Mouse (Mus musculus): ENCODE measurements around the gene Sall1. TPM values are rescaled to one million over a fixed set of nuclear protein-coding genes. Genes with fewer than 3 reads are reported as not detected.

Sall1 gene
- polyA plus RNA-seq (2014; fragmentation: Nextera tagmentation; extraction: Ambion mirVana): 0.52 and 0.62 TPM in 2 replicates

DNA sequence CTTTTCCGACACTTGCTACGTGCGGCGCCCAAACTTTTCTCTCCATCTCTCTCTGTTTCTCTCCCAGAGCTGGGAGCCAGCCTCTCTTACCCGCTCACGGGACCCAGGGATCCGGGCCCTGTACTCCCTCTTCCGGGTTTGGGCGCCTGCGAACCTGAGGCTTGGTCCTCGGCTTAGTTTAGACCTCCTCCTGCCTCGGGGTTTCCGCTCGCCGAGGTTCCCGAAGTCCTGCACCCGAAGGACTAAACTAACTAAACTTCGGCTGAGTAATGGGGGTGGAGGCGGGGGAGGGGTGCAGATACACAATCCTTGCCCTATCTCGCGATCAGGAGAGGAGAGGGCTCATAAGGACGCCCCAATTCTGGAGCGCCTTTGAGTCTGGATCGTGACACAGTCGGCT, at the start of gene Sall1:
Gene Sall1 (minus strand): TSS at position 223 of the 400 bp plus-strand sequence.
- peaks cover 38% of the 10 kb centered on the region for H3K27me3 ChIP-seq (ENCODE audit: control insufficient read depth, insufficient read depth, low read length)
- peaks cover 11% of the 10 kb centered on the region for H3K4me1 ChIP-seq (ENCODE audit: control insufficient read depth, insufficient read depth, low read length)
- H3K9ac ChIP-seq (replicated peaks; ENCODE audit: low read depth, low read length): 0 out of 2 replicates have a peak within 1 kb of the TSS, but pooled peaks have one; percentile 6
- WGBS: under 1% methylated on average over 25 of the region's 25 CpGs
- no peaks in the 10 kb centered on the region for H3K9me3 ChIP-seq (ENCODE audit: control insufficient read depth, low read depth, low read length)
- no peaks in the 10 kb centered on the region for H3K36me3 ChIP-seq (ENCODE audit: control insufficient read depth, insufficient read depth, low read length)
- ATAC-seq (ENCODE audit: insufficient number of reproducible peaks, insufficient read depth, low FRiP score, low read depth): no peak
- H3K4me3 ChIP-seq (ENCODE audit: low read depth, low read length): peak within 1 kb of the TSS; percentile 47
- peak within 1 kb of the TSS; percentile 86 for H3K4me2 ChIP-seq (replicated peaks; ENCODE audit: low read depth, low read length)
- H3K27ac ChIP-seq (ENCODE audit: low read length): no peak within 1 kb of the TSS; the same call in 1 of the 2 replicates

DNA sequence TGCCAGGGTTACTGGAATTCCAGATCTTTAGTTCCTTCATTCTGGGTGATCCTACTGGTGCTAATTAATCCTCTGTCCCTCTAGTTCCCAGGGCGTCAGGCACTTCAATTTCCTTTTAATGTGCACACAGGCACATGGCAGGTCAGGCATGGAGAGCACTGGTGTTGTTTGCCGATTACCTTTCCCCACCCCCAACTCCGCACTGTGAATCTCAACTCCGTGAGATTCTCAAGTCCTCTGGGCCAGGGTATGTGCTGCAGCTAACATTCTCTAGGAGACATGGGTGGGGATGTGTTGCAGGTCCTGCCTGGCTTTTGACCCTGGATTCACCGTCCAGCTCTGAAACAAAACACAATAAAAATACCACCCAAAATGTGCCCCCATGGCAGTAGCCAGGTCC, 46.0 kb upstream of the Sall1 start:
- H3K9me3 ChIP-seq (ENCODE audit: control insufficient read depth, low read depth, low read length): no peaks in the 10 kb centered on the region
- no peak overlapping the region for H3K27ac ChIP-seq (ENCODE audit: low read length)
- no peaks in the 10 kb centered on the region for H3K27me3 ChIP-seq (ENCODE audit: control insufficient read depth, insufficient read depth, low read length)
- no peaks in the 10 kb centered on the region for H3K4me1 ChIP-seq (ENCODE audit: control insufficient read depth, insufficient read depth, low read length)
- 33% methylated on average over 5 of the region's 5 CpGs for WGBS
- no peaks in the 10 kb centered on the region for H3K36me3 ChIP-seq (ENCODE audit: control insufficient read depth, insufficient read depth, low read length)
- ATAC-seq (ENCODE audit: insufficient number of reproducible peaks, insufficient read depth, low FRiP score, low read depth): no peak
- no peak overlapping the region for H3K9ac ChIP-seq (replicated peaks; ENCODE audit: low read depth, low read length)
- no peak overlapping the region for H3K4me3 ChIP-seq (ENCODE audit: low read depth, low read length)
- no peak overlapping the region for H3K4me2 ChIP-seq (replicated peaks; ENCODE audit: low read depth, low read length)

DNA sequence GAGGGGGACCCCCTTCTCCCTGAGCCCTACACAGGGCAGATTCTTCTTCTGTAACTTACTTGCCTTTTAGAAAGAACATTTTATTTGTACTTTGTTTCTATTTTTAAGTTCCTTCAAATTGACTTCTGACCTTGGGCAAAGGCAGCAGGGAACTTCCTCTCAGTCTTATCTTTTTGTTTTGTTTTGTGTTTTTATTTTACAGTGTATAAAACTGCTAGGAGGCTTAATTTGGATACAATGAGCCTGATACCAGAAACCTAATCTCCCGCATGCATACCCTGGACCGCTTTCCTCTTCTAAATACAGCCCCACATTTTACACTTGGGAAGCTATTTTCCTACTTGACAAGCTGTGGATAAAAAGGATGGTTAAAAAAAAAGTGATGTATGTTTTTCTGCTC, 35.2 kb upstream of the Sall1 start:
- H3K9ac ChIP-seq (replicated peaks; ENCODE audit: low read depth, low read length): no peak overlapping the region
- 85% methylated on average over 2 of the region's 2 CpGs for WGBS
- no peaks in the 10 kb centered on the region for H3K9me3 ChIP-seq (ENCODE audit: control insufficient read depth, low read depth, low read length)
- no peak overlapping the region for H3K4me3 ChIP-seq (ENCODE audit: low read depth, low read length)
- no peak overlapping the region for H3K4me2 ChIP-seq (replicated peaks; ENCODE audit: low read depth, low read length)
- H3K4me1 ChIP-seq (ENCODE audit: control insufficient read depth, insufficient read depth, low read length): no peaks in the 10 kb centered on the region
- no peaks in the 10 kb centered on the region for H3K36me3 ChIP-seq (ENCODE audit: control insufficient read depth, insufficient read depth, low read length)
- H3K27me3 ChIP-seq (ENCODE audit: control insufficient read depth, insufficient read depth, low read length): no peaks in the 10 kb centered on the region
- no peak overlapping the region for H3K27ac ChIP-seq (ENCODE audit: low read length)
- ATAC-seq (ENCODE audit: insufficient number of reproducible peaks, insufficient read depth, low FRiP score, low read depth): no peak

GRCm38 (mm10) chr8:89072968-89073382, 29.0 kb upstream of the Sall1 start:
- Histone ChIP-seq H3K4me3 (ENCODE audit: low read depth, low read length) (no peak overlapping the region), H3K9ac (replicated peaks; ENCODE audit: low read depth, low read length) (no peak overlapping the region), H3K36me3 (ENCODE audit: control insufficient read depth, insufficient read depth, low read length) (no peaks in the 10 kb centered on the region), H3K4me1 (ENCODE audit: control insufficient read depth, insufficient read depth, low read length) (0 out of 2 replicates have a peak, but pooled peaks cover 3% of the 10 kb centered on the region), H3K27ac (ENCODE audit: low read length) (no peak overlapping the region), H3K9me3 (ENCODE audit: control insufficient read depth, low read depth, low read length) (no peaks in the 10 kb centered on the region), H3K4me2 (replicated peaks; ENCODE audit: low read depth, low read length) (no peak overlapping the region), H3K27me3 (ENCODE audit: control insufficient read depth, insufficient read depth, low read length) (no peaks in the 10 kb centered on the region)
- WGBS: 11% methylated on average over 3 of the region's 3 CpGs
- no peak for ATAC-seq (ENCODE audit: insufficient number of reproducible peaks, insufficient read depth, low FRiP score, low read depth)

- H3K4me2 ChIP-seq (replicated peaks; ENCODE audit: low read depth, low read length): no peak overlapping the region
- WGBS: 76% methylated on average over 3 of the region's 3 CpGs
- no peak overlapping the region for H3K4me3 ChIP-seq (ENCODE audit: low read depth, low read length)
- no peaks in the 10 kb centered on the region for H3K4me1 ChIP-seq (ENCODE audit: control insufficient read depth, insufficient read depth, low read length)
- H3K27me3 ChIP-seq (ENCODE audit: control insufficient read depth, insufficient read depth, low read length): no peaks in the 10 kb centered on the region
- no peaks in the 10 kb centered on the region for H3K36me3 ChIP-seq (ENCODE audit: control insufficient read depth, insufficient read depth, low read length)
- H3K27ac ChIP-seq (ENCODE audit: low read length): no peak overlapping the region
- no peak for ATAC-seq (ENCODE audit: insufficient number of reproducible peaks, insufficient read depth, low FRiP score, low read depth)
- no peak overlapping the region for H3K9ac ChIP-seq (replicated peaks; ENCODE audit: low read depth, low read length)
- no peaks in the 10 kb centered on the region for H3K9me3 ChIP-seq (ENCODE audit: control insufficient read depth, low read depth, low read length)
Observed at GRCm38 (mm10) chr8:89067499-89067898, 23.5 kb upstream of the Sall1 start.

GRCm38 (mm10) chr8:89064042-89064441, 20.1 kb upstream of the Sall1 start:
- Histone ChIP-seq H3K27ac (ENCODE audit: low read length) (no peak overlapping the region), H3K9ac (replicated peaks; ENCODE audit: low read depth, low read length) (no peak overlapping the region), H3K4me1 (ENCODE audit: control insufficient read depth, insufficient read depth, low read length) (no peaks in the 10 kb centered on the region), H3K9me3 (ENCODE audit: control insufficient read depth, low read depth, low read length) (no peaks in the 10 kb centered on the region), H3K4me2 (replicated peaks; ENCODE audit: low read depth, low read length) (no peak overlapping the region), H3K27me3 (ENCODE audit: control insufficient read depth, insufficient read depth, low read length) (no peaks in the 10 kb centered on the region), H3K4me3 (ENCODE audit: low read depth, low read length) (no peak overlapping the region), H3K36me3 (ENCODE audit: control insufficient read depth, insufficient read depth, low read length) (no peaks in the 10 kb centered on the region)
- 58% methylated on average over 9 of the region's 9 CpGs for WGBS
- ATAC-seq (ENCODE audit: insufficient number of reproducible peaks, insufficient read depth, low FRiP score, low read depth): no peak

DNA sequence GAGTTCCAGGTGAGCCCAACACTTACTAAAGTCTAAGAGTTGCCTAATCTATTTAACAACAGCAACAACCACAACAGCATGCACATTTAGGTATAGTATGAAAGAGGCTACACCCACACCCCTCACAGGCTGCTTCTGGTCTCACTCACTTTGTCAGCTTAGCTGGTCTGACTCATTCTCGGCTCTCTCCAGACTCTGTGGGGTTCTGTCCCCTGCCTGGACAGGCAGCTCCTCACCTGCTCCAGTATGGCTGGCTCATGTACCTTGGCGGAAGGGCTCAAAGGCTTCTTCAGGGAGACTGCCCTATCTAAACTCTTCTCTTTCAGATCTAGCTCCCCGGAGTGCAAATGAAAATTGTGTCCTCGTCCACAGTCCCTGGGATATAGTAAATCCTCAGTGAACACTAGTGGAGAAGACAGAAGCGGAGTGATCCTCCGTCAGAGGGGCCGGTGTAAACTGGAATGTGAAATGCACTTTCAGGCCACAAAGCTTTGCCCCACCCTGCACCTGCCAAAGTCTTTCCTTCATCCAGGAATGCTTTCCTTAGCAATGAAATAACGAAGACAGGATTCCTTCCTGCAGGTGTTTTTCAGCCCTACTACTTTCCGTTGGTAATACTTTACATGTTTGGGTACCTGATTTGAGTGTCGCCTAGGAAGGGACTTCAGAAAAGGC, 19.5 kb upstream of the Sall1 start:
- WGBS: 76% methylated on average over 10 of the region's 10 CpGs
- ATAC-seq (ENCODE audit: insufficient number of reproducible peaks, insufficient read depth, low FRiP score, low read depth): no peak
- Histone ChIP-seq H3K9ac (replicated peaks; ENCODE audit: low read depth, low read length) (no peak overlapping the region), H3K4me2 (replicated peaks; ENCODE audit: low read depth, low read length) (no peak overlapping the region), H3K4me3 (ENCODE audit: low read depth, low read length) (no peak overlapping the region), H3K27me3 (ENCODE audit: control insufficient read depth, insufficient read depth, low read length) (no peaks in the 10 kb centered on the region), H3K9me3 (ENCODE audit: control insufficient read depth, low read depth, low read length) (no peaks in the 10 kb centered on the region), H3K4me1 (ENCODE audit: control insufficient read depth, insufficient read depth, low read length) (no peaks in the 10 kb centered on the region), H3K36me3 (ENCODE audit: control insufficient read depth, insufficient read depth, low read length) (no peaks in the 10 kb centered on the region), H3K27ac (ENCODE audit: low read length) (no peak overlapping the region)

DNA sequence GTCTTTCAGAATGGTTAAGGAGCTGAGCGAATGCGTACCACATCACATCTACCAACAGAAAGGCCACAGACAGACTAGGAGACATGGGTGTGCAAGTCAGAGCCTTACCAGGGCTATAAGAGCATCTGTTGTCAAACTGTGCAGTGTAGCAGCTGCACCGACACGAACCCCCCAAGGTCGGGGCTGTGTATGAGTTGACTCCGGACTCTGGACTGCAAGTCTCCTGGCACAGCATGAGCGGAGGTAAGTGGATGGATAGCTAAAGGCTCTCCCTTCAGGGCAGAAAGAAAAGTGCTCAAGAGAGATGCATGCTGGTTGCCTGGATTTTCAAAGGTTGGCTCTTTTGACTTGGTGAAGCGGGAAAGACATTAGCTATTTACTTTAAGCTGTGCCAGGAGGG, 16.8 kb upstream of the Sall1 start:
- Histone ChIP-seq H3K36me3 (ENCODE audit: control insufficient read depth, insufficient read depth, low read length) (no peaks in the 10 kb centered on the region), H3K27ac (ENCODE audit: low read length) (no peak overlapping the region), H3K9me3 (ENCODE audit: control insufficient read depth, low read depth, low read length) (no peaks in the 10 kb centered on the region), H3K9ac (replicated peaks; ENCODE audit: low read depth, low read length) (no peak overlapping the region), H3K4me2 (replicated peaks; ENCODE audit: low read depth, low read length) (no peak overlapping the region), H3K27me3 (ENCODE audit: control insufficient read depth, insufficient read depth, low read length) (no peaks in the 10 kb centered on the region), H3K4me1 (ENCODE audit: control insufficient read depth, insufficient read depth, low read length) (no peaks in the 10 kb centered on the region), H3K4me3 (ENCODE audit: low read depth, low read length) (no peak overlapping the region)
- WGBS: 86% methylated on average over 8 of the region's 8 CpGs
- ATAC-seq (ENCODE audit: insufficient number of reproducible peaks, insufficient read depth, low FRiP score, low read depth): no peak

DNA sequence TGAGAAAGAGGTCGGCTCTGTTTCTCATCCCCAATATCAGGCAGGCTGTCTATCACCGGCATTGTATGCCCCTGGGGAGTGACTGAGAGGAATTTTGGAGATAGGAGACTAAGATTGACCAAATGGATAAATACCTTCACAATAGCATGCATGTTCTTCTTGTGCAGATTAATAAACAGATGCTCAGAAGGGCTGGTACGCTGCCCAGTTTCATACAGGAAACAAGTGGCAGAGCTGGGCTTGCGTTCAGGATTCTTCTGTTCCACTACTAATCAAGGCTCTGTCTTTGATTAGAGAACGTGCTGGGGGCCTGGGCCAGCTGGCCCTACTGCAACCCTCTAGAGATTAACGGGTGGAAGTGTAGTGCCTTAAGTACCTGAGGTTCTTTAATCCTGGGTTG, 15.5 kb upstream of the Sall1 start:
- no peak overlapping the region for H3K27ac ChIP-seq (ENCODE audit: low read length)
- H3K4me3 ChIP-seq (ENCODE audit: low read depth, low read length): no peak overlapping the region
- no peaks in the 10 kb centered on the region for H3K9me3 ChIP-seq (ENCODE audit: control insufficient read depth, low read depth, low read length)
- 53% methylated on average over 6 of the region's 6 CpGs for WGBS
- no peaks in the 10 kb centered on the region for H3K4me1 ChIP-seq (ENCODE audit: control insufficient read depth, insufficient read depth, low read length)
- no peaks in the 10 kb centered on the region for H3K36me3 ChIP-seq (ENCODE audit: control insufficient read depth, insufficient read depth, low read length)
- no peak overlapping the region for H3K4me2 ChIP-seq (replicated peaks; ENCODE audit: low read depth, low read length)
- H3K27me3 ChIP-seq (ENCODE audit: control insufficient read depth, insufficient read depth, low read length): no peaks in the 10 kb centered on the region
- no peak overlapping the region for H3K9ac ChIP-seq (replicated peaks; ENCODE audit: low read depth, low read length)
- ATAC-seq (ENCODE audit: insufficient number of reproducible peaks, insufficient read depth, low FRiP score, low read depth): no peak

Data from stomach, embryonic 14.5 days (tissue).